Mouse (Mus musculus): ENCODE measurements around the gene Lrrc27. TPM values are rescaled to one million over a fixed set of nuclear protein-coding genes. Genes with fewer than 3 reads are reported as not detected.

Lrrc27 gene
- polyA plus RNA-seq, 1 experiment from 2014 or later: 2.9 TPM

GRCm38 (mm10) chr7:139266886-139267870 is 54.4 kb downstream of the Lrrc27 start:
- whole genome bisulfite sequencing: 56% methylated on average over 8 of the region's 8 CpGs
- peaks cover 45% of the 10 kb centered on the region for H3K4me1 ChIP-seq
- no peak for ATAC-seq (replicated peaks; ENCODE audit: low FRiP score)

GRCm38 (mm10) chr7:139270738-139271137 is 58.0 kb downstream of the Lrrc27 start:
- no peak for ATAC-seq (replicated peaks; ENCODE audit: low FRiP score)

More at GRCm38 (mm10) chr7:139266886-139267870, 54.4 kb downstream of the Lrrc27 start:
- no peak overlapping the region for H3K4me2 ChIP-seq
- H3K4me3 ChIP-seq (replicated peaks): no peak overlapping the region
- peak overlapping the region; percentile 19; the same call in 1 of the 2 replicates for H3K27ac ChIP-seq
- no peak overlapping the region for H3K9ac ChIP-seq
- no peaks in the 10 kb centered on the region for H3K27me3 ChIP-seq
- peaks cover 13% of the 10 kb centered on the region for H3K36me3 ChIP-seq
- no peaks in the 10 kb centered on the region for H3K9me3 ChIP-seq (replicated peaks)

GRCm38 (mm10) chr7:139271871-139272270 is 59.1 kb downstream of the Lrrc27 start:
- Histone ChIP-seq H3K27me3 (no peaks in the 10 kb centered on the region), H3K9me3 (replicated peaks) (no peaks in the 10 kb centered on the region), H3K27ac (no peak overlapping the region), H3K4me2 (no peak overlapping the region), H3K9ac (no peak overlapping the region), H3K36me3 (peaks cover 9% of the 10 kb centered on the region), H3K4me1 (peaks cover 30% of the 10 kb centered on the region), H3K4me3 (replicated peaks) (no peak overlapping the region)
- no peak for ATAC-seq (replicated peaks; ENCODE audit: low FRiP score)
- 59% methylated on average over 5 of the region's 5 CpGs for WGBS

More at GRCm38 (mm10) chr7:139270738-139271137, 58.0 kb downstream of the Lrrc27 start:
- no peaks in the 10 kb centered on the region for H3K9me3 ChIP-seq (replicated peaks)
- H3K36me3 ChIP-seq: peaks cover 13% of the 10 kb centered on the region
- H3K4me3 ChIP-seq (replicated peaks): no peak overlapping the region
- H3K4me2 ChIP-seq: no peak overlapping the region
- peaks cover 41% of the 10 kb centered on the region for H3K4me1 ChIP-seq
- no peaks in the 10 kb centered on the region for H3K27me3 ChIP-seq
- H3K9ac ChIP-seq: no peak overlapping the region
- 53% methylated on average over 1 of the region's 1 CpGs for WGBS
- no peak overlapping the region for H3K27ac ChIP-seq

GRCm38 (mm10) chr7:139272639-139273396 is 60.0 kb downstream of the Lrrc27 start:
- WGBS: 38% methylated on average over 1 of the region's 1 CpGs
- Histone ChIP-seq H3K36me3 (peaks cover 9% of the 10 kb centered on the region), H3K9ac (no peak overlapping the region), H3K27me3 (no peaks in the 10 kb centered on the region), H3K9me3 (replicated peaks) (no peaks in the 10 kb centered on the region), H3K4me2 (no peak overlapping the region), H3K4me1 (peaks cover 23% of the 10 kb centered on the region), H3K4me3 (replicated peaks) (no peak overlapping the region), H3K27ac (peak overlapping the region; percentile 76)
- peak; percentile 19; the same call in 1 of the 2 replicates for ATAC-seq (replicated peaks; ENCODE audit: low FRiP score)

- no peak overlapping the region for H3K4me2 ChIP-seq
- H3K4me1 ChIP-seq: peaks cover 23% of the 10 kb centered on the region
- H3K9me3 ChIP-seq (replicated peaks): no peaks in the 10 kb centered on the region
- H3K27me3 ChIP-seq: no peaks in the 10 kb centered on the region
- peak overlapping the region; percentile 76 for H3K27ac ChIP-seq
- H3K36me3 ChIP-seq: peaks cover 7% of the 10 kb centered on the region; the same call in 1 of the 2 replicates
- 20% methylated on average over 2 of the region's 2 CpGs for WGBS
- H3K9ac ChIP-seq: no peak overlapping the region
- no peak overlapping the region for H3K4me3 ChIP-seq (replicated peaks)
- peak; percentile 86 for ATAC-seq (replicated peaks; ENCODE audit: low FRiP score)
These were observed 60.6 kb downstream of the Lrrc27 start for GRCm38 (mm10) chr7:139273397-139273719.

- Histone ChIP-seq H3K27ac (no peak overlapping the region), H3K4me1 (peaks cover 26% of the 10 kb centered on the region), H3K9me3 (replicated peaks) (no peaks in the 10 kb centered on the region), H3K36me3 (no peaks in the 10 kb centered on the region), H3K4me2 (no peak overlapping the region), H3K9ac (no peak overlapping the region), H3K4me3 (replicated peaks) (no peak overlapping the region), H3K27me3 (no peaks in the 10 kb centered on the region)
- ATAC-seq (replicated peaks; ENCODE audit: low FRiP score): no peak
- 57% methylated on average over 10 of the region's 10 CpGs for WGBS
These were observed 62.8 kb downstream of the Lrrc27 start for GRCm38 (mm10) chr7:139275586-139275985.

- Histone ChIP-seq H3K27me3 (no peaks in the 10 kb centered on the region), H3K9ac (no peak overlapping the region), H3K27ac (no peak overlapping the region), H3K4me3 (replicated peaks) (no peak overlapping the region), H3K4me2 (no peak overlapping the region), H3K9me3 (replicated peaks) (no peaks in the 10 kb centered on the region), H3K36me3 (no peaks in the 10 kb centered on the region), H3K4me1 (peaks cover 31% of the 10 kb centered on the region)
- no peak for ATAC-seq (replicated peaks; ENCODE audit: low FRiP score)
- WGBS: 86% methylated on average over 10 of the region's 10 CpGs
These were observed 63.4 kb downstream of the Lrrc27 start for GRCm38 (mm10) chr7:139276150-139276549.

GRCm38 (mm10) chr7:139277536-139277935 is 64.7 kb downstream of the Lrrc27 start:
- Histone ChIP-seq H3K9me3 (replicated peaks) (no peaks in the 10 kb centered on the region), H3K4me2 (no peak overlapping the region), H3K4me1 (peaks cover 24% of the 10 kb centered on the region), H3K4me3 (replicated peaks) (no peak overlapping the region), H3K9ac (no peak overlapping the region), H3K36me3 (no peaks in the 10 kb centered on the region), H3K27me3 (no peaks in the 10 kb centered on the region), H3K27ac (no peak overlapping the region)
- 86% methylated on average over 7 of the region's 7 CpGs for WGBS
- ATAC-seq (replicated peaks; ENCODE audit: low FRiP score): no peak

GRCm38 (mm10) chr7:139279571-139279970 is 66.8 kb downstream of the Lrrc27 start:
- H3K27ac ChIP-seq: no peak overlapping the region

GRCm38 (mm10) chr7:139280044-139280443 is 67.3 kb downstream of the Lrrc27 start:
- no peaks in the 10 kb centered on the region for H3K9me3 ChIP-seq (replicated peaks)
- H3K27ac ChIP-seq: no peak overlapping the region
- 70% methylated on average over 1 of the region's 1 CpGs for WGBS
- no peak overlapping the region for H3K4me3 ChIP-seq (replicated peaks)
- H3K4me1 ChIP-seq: peaks cover 16% of the 10 kb centered on the region
- no peak for ATAC-seq (replicated peaks; ENCODE audit: low FRiP score)
- H3K27me3 ChIP-seq: no peaks in the 10 kb centered on the region
- H3K9ac ChIP-seq: no peak overlapping the region
- no peak overlapping the region for H3K4me2 ChIP-seq
- no peaks in the 10 kb centered on the region for H3K36me3 ChIP-seq

More at GRCm38 (mm10) chr7:139279571-139279970, 66.8 kb downstream of the Lrrc27 start:
- H3K4me3 ChIP-seq (replicated peaks): no peak overlapping the region
- no peak for ATAC-seq (replicated peaks; ENCODE audit: low FRiP score)
- no peaks in the 10 kb centered on the region for H3K36me3 ChIP-seq
- WGBS: 85% methylated on average over 5 of the region's 5 CpGs
- no peak overlapping the region for H3K9ac ChIP-seq
- H3K27me3 ChIP-seq: no peaks in the 10 kb centered on the region
- no peaks in the 10 kb centered on the region for H3K9me3 ChIP-seq (replicated peaks)
- no peak overlapping the region for H3K4me2 ChIP-seq
- peaks cover 16% of the 10 kb centered on the region for H3K4me1 ChIP-seq

- Histone ChIP-seq H3K9me3 (replicated peaks) (no peaks in the 10 kb centered on the region), H3K4me2 (no peak overlapping the region), H3K4me1 (peaks cover 19% of the 10 kb centered on the region), H3K36me3 (no peaks in the 10 kb centered on the region), H3K27ac (peak overlapping the region; percentile 30; the same call in 1 of the 2 replicates), H3K9ac (no peak overlapping the region), H3K4me3 (replicated peaks) (no peak overlapping the region), H3K27me3 (no peaks in the 10 kb centered on the region)
- 36% methylated on average over 2 of the region's 2 CpGs for WGBS
- 0 out of 2 replicates have a peak, but pooled peaks have one; percentile 40 for ATAC-seq (replicated peaks; ENCODE audit: low FRiP score)
These were observed 68.4 kb downstream of the Lrrc27 start for GRCm38 (mm10) chr7:139281195-139281594.

- Histone ChIP-seq H3K4me2 (no peak overlapping the region), H3K4me3 (replicated peaks) (no peak overlapping the region), H3K9me3 (replicated peaks) (no peaks in the 10 kb centered on the region), H3K27me3 (no peaks in the 10 kb centered on the region), H3K4me1 (peaks cover 19% of the 10 kb centered on the region), H3K9ac (no peak overlapping the region), H3K27ac (no peak overlapping the region), H3K36me3 (no peaks in the 10 kb centered on the region)
- ATAC-seq (replicated peaks; ENCODE audit: low FRiP score): no peak
- 76% methylated on average over 3 of the region's 3 CpGs for WGBS
These were observed 69.2 kb downstream of the Lrrc27 start for GRCm38 (mm10) chr7:139282037-139282436.

Data from kidney, embryonic 15.5 days (tissue).